Mouse (Mus musculus): ENCODE results near the gene Gsk3b. TPM values are rescaled to one million over a fixed set of nuclear protein-coding genes. Genes with fewer than 3 reads are reported as not detected.

Gsk3b gene
- polyA plus RNA-seq, 1 experiment from 2014 or later, result 138 TPM

- no peak for ATAC-seq
- H3K4me2 ChIP-seq (ENCODE audit: low read length), result no peak overlapping the region
- no peaks in the 10 kb centered on the region for H3K27me3 ChIP-seq (ENCODE audit: control insufficient read depth, insufficient read depth, low read depth, low read length)
- no peak overlapping the region for H3K9ac ChIP-seq (ENCODE audit: low read depth, low read length)
- H3K9me3 ChIP-seq (replicated peaks; ENCODE audit: control insufficient read depth, low read length, poor library complexity, severe bottlenecking), result no peaks in the 10 kb centered on the region
- 24% methylated on average over 5 of the region's 5 CpGs for WGBS
- no peaks in the 10 kb centered on the region for H3K36me3 ChIP-seq (ENCODE audit: control insufficient read depth, insufficient read depth, low read length)
- H3K27ac ChIP-seq (ENCODE audit: low read length), result no peak overlapping the region
- H3K4me1 ChIP-seq (ENCODE audit: control insufficient read depth, insufficient read depth, low read length), result no peaks in the 10 kb centered on the region
- H3K4me3 ChIP-seq (ENCODE audit: low read depth, low read length), result no peak overlapping the region
Measured at GRCm38 (mm10) chr16:38272483-38272882, 183.7 kb downstream of the Gsk3b start.

GRCm38 (mm10) chr16:38274737-38275136, 185.9 kb downstream of the Gsk3b start:
- H3K9me3 ChIP-seq (replicated peaks; ENCODE audit: control insufficient read depth, low read length, poor library complexity, severe bottlenecking), result no peaks in the 10 kb centered on the region
- 86% methylated on average over 2 of the region's 2 CpGs for WGBS
- no peak overlapping the region for H3K4me3 ChIP-seq (ENCODE audit: low read depth, low read length)

GRCm38 (mm10) chr16:38279794-38280193, 191.0 kb downstream of the Gsk3b start:
- no peaks in the 10 kb centered on the region for H3K27me3 ChIP-seq (ENCODE audit: control insufficient read depth, insufficient read depth, low read depth, low read length)
- no peaks in the 10 kb centered on the region for H3K4me1 ChIP-seq (ENCODE audit: control insufficient read depth, insufficient read depth, low read length)
- no peak overlapping the region for H3K9ac ChIP-seq (ENCODE audit: low read depth, low read length)
- H3K9me3 ChIP-seq (replicated peaks; ENCODE audit: control insufficient read depth, low read length, poor library complexity, severe bottlenecking), result no peaks in the 10 kb centered on the region
- WGBS, result 94% methylated on average over 5 of the region's 5 CpGs
- H3K4me2 ChIP-seq (ENCODE audit: low read length), result no peak overlapping the region
- no peaks in the 10 kb centered on the region for H3K36me3 ChIP-seq (ENCODE audit: control insufficient read depth, insufficient read depth, low read length)
- no peak overlapping the region for H3K27ac ChIP-seq (ENCODE audit: low read length)
- H3K4me3 ChIP-seq (ENCODE audit: low read depth, low read length), result no peak overlapping the region
- ATAC-seq, result no peak

More at GRCm38 (mm10) chr16:38274737-38275136, 185.9 kb downstream of the Gsk3b start:
- H3K4me1 ChIP-seq (ENCODE audit: control insufficient read depth, insufficient read depth, low read length), result no peaks in the 10 kb centered on the region
- no peak overlapping the region for H3K4me2 ChIP-seq (ENCODE audit: low read length)
- no peak overlapping the region for H3K9ac ChIP-seq (ENCODE audit: low read depth, low read length)
- no peaks in the 10 kb centered on the region for H3K36me3 ChIP-seq (ENCODE audit: control insufficient read depth, insufficient read depth, low read length)
- H3K27ac ChIP-seq (ENCODE audit: low read length), result no peak overlapping the region
- no peaks in the 10 kb centered on the region for H3K27me3 ChIP-seq (ENCODE audit: control insufficient read depth, insufficient read depth, low read depth, low read length)
- ATAC-seq, result no peak

GRCm38 (mm10) chr16:38280951-38281350, 192.2 kb downstream of the Gsk3b start:
- Histone ChIP-seq H3K27me3 (ENCODE audit: control insufficient read depth, insufficient read depth, low read depth, low read length) (no peaks in the 10 kb centered on the region), H3K9me3 (replicated peaks; ENCODE audit: control insufficient read depth, low read length, poor library complexity, severe bottlenecking) (no peaks in the 10 kb centered on the region), H3K36me3 (ENCODE audit: control insufficient read depth, insufficient read depth, low read length) (no peaks in the 10 kb centered on the region), H3K27ac (ENCODE audit: low read length) (no peak overlapping the region), H3K4me1 (ENCODE audit: control insufficient read depth, insufficient read depth, low read length) (no peaks in the 10 kb centered on the region), H3K4me2 (ENCODE audit: low read length) (no peak overlapping the region), H3K4me3 (ENCODE audit: low read depth, low read length) (no peak overlapping the region), H3K9ac (ENCODE audit: low read depth, low read length) (no peak overlapping the region)
- no peak for ATAC-seq
- 86% methylated on average over 7 of the region's 7 CpGs for WGBS

GRCm38 (mm10) chr16:38282559-38283160, 193.9 kb downstream of the Gsk3b start:
- no peak overlapping the region for H3K4me3 ChIP-seq (ENCODE audit: low read depth, low read length)
- WGBS, result 89% methylated on average over 7 of the region's 7 CpGs
- H3K4me1 ChIP-seq (ENCODE audit: control insufficient read depth, insufficient read depth, low read length), result no peaks in the 10 kb centered on the region
- no peaks in the 10 kb centered on the region for H3K9me3 ChIP-seq (replicated peaks; ENCODE audit: control insufficient read depth, low read length, poor library complexity, severe bottlenecking)
- no peak overlapping the region for H3K27ac ChIP-seq (ENCODE audit: low read length)
- ATAC-seq, result no peak
- no peaks in the 10 kb centered on the region for H3K27me3 ChIP-seq (ENCODE audit: control insufficient read depth, insufficient read depth, low read depth, low read length)
- no peak overlapping the region for H3K9ac ChIP-seq (ENCODE audit: low read depth, low read length)
- H3K36me3 ChIP-seq (ENCODE audit: control insufficient read depth, insufficient read depth, low read length), result no peaks in the 10 kb centered on the region
- H3K4me2 ChIP-seq (ENCODE audit: low read length), result no peak overlapping the region

- no peaks in the 10 kb centered on the region for H3K27me3 ChIP-seq (ENCODE audit: control insufficient read depth, insufficient read depth, low read depth, low read length)
- no peaks in the 10 kb centered on the region for H3K9me3 ChIP-seq (replicated peaks; ENCODE audit: control insufficient read depth, low read length, poor library complexity, severe bottlenecking)
- ATAC-seq, result no peak
- H3K4me1 ChIP-seq (ENCODE audit: control insufficient read depth, insufficient read depth, low read length), result no peaks in the 10 kb centered on the region
- WGBS, result 35% methylated on average over 3 of the region's 3 CpGs
- no peak overlapping the region for H3K27ac ChIP-seq (ENCODE audit: low read length)
- no peak overlapping the region for H3K4me2 ChIP-seq (ENCODE audit: low read length)
- H3K36me3 ChIP-seq (ENCODE audit: control insufficient read depth, insufficient read depth, low read length), result no peaks in the 10 kb centered on the region
- no peak overlapping the region for H3K4me3 ChIP-seq (ENCODE audit: low read depth, low read length)
- H3K9ac ChIP-seq (ENCODE audit: low read depth, low read length), result no peak overlapping the region
Measured at GRCm38 (mm10) chr16:38283300-38283699, 194.5 kb downstream of the Gsk3b start.

GRCm38 (mm10) chr16:38285801-38286200, 197.0 kb downstream of the Gsk3b start:
- Histone ChIP-seq H3K27me3 (ENCODE audit: control insufficient read depth, insufficient read depth, low read depth, low read length) (no peaks in the 10 kb centered on the region), H3K9me3 (replicated peaks; ENCODE audit: control insufficient read depth, low read length, poor library complexity, severe bottlenecking) (no peaks in the 10 kb centered on the region), H3K4me1 (ENCODE audit: control insufficient read depth, insufficient read depth, low read length) (no peaks in the 10 kb centered on the region), H3K4me2 (ENCODE audit: low read length) (no peak overlapping the region), H3K9ac (ENCODE audit: low read depth, low read length) (no peak overlapping the region), H3K4me3 (ENCODE audit: low read depth, low read length) (no peak overlapping the region), H3K27ac (ENCODE audit: low read length) (no peak overlapping the region), H3K36me3 (ENCODE audit: control insufficient read depth, insufficient read depth, low read length) (no peaks in the 10 kb centered on the region)
- no peak for ATAC-seq
- 90% methylated on average over 7 of the region's 7 CpGs for WGBS

GRCm38 (mm10) chr16:38286541-38286940, 197.7 kb downstream of the Gsk3b start:
- no peak overlapping the region for H3K9ac ChIP-seq (ENCODE audit: low read depth, low read length)
- WGBS, result 83% methylated on average over 4 of the region's 4 CpGs
- no peak overlapping the region for H3K27ac ChIP-seq (ENCODE audit: low read length)
- no peaks in the 10 kb centered on the region for H3K4me1 ChIP-seq (ENCODE audit: control insufficient read depth, insufficient read depth, low read length)
- no peak overlapping the region for H3K4me2 ChIP-seq (ENCODE audit: low read length)
- H3K9me3 ChIP-seq (replicated peaks; ENCODE audit: control insufficient read depth, low read length, poor library complexity, severe bottlenecking), result no peaks in the 10 kb centered on the region
- H3K27me3 ChIP-seq (ENCODE audit: control insufficient read depth, insufficient read depth, low read depth, low read length), result no peaks in the 10 kb centered on the region
- H3K4me3 ChIP-seq (ENCODE audit: low read depth, low read length), result no peak overlapping the region
- no peak for ATAC-seq
- H3K36me3 ChIP-seq (ENCODE audit: control insufficient read depth, insufficient read depth, low read length), result no peaks in the 10 kb centered on the region

GRCm38 (mm10) chr16:38287357-38287756, 198.6 kb downstream of the Gsk3b start:
- no peak overlapping the region for H3K27ac ChIP-seq (ENCODE audit: low read length)
- WGBS, result 85% methylated on average over 6 of the region's 6 CpGs
- H3K9ac ChIP-seq (ENCODE audit: low read depth, low read length), result no peak overlapping the region
- no peaks in the 10 kb centered on the region for H3K27me3 ChIP-seq (ENCODE audit: control insufficient read depth, insufficient read depth, low read depth, low read length)
- no peak for ATAC-seq
- H3K36me3 ChIP-seq (ENCODE audit: control insufficient read depth, insufficient read depth, low read length), result no peaks in the 10 kb centered on the region
- H3K4me2 ChIP-seq (ENCODE audit: low read length), result no peak overlapping the region
- H3K4me1 ChIP-seq (ENCODE audit: control insufficient read depth, insufficient read depth, low read length), result no peaks in the 10 kb centered on the region
- H3K4me3 ChIP-seq (ENCODE audit: low read depth, low read length), result no peak overlapping the region
- H3K9me3 ChIP-seq (replicated peaks; ENCODE audit: control insufficient read depth, low read length, poor library complexity, severe bottlenecking), result no peaks in the 10 kb centered on the region

Measured in midbrain, embryonic 16.5 days (tissue).